Mouse (Mus musculus): Measurements from ENCODE around the gene Ppp1r12b.

Ppp1r12b gene

DNA sequence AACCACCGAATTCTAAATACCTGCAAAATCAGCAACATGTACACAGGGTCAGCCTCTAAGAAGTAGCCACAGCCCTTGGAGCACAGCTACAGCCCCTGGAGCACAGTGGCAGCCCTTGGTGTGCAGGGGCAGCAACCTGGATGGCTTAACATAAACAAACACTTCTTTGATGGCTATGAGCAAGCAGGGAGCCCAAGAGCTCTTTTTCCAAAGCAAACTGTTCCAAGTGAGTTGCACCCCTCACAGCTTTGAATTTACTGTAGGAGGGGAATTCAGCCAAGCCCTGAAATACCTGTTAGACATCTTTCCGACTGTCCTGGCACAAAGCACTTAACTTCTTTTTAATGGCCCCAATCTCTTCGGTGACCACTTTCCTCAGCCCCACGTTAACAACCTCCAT, 14.9 kb downstream of the Ppp1r12b start:
- in situ Hi-C loops (cut with MboI, MseI) = no loop called here

GRCm38 (mm10) chr1:134938233-134938632, 17.5 kb downstream of the Ppp1r12b start:
- in situ Hi-C loops (cut with MboI, MseI) = no loop called here

- in situ Hi-C loops (cut with MboI, MseI) = no loop called here
Observed at GRCm38 (mm10) chr1:134936335-134936734, 19.4 kb downstream of the Ppp1r12b start.

DNA sequence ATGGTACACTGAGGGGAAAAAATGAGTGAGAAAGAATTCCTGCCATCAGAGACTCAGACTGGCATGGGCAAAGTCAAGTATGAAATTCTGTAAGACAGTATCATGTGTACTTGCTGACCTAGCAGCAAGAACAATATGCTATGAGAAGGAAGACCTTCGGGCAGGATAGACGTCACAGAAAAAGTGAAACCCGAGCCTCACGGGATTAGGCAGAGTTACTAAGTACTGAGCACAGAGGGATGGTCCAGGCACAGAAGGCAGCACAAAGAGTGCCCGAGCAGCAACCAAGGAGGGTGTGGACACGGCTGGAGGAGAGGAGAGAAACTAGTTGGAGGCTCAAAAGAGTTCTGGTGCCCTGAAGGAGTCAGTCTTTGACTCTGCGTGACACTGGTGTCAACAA, 23.3 kb downstream of the Ppp1r12b start:
- in situ Hi-C loops (cut with MboI, MseI) = no loop called here

DNA sequence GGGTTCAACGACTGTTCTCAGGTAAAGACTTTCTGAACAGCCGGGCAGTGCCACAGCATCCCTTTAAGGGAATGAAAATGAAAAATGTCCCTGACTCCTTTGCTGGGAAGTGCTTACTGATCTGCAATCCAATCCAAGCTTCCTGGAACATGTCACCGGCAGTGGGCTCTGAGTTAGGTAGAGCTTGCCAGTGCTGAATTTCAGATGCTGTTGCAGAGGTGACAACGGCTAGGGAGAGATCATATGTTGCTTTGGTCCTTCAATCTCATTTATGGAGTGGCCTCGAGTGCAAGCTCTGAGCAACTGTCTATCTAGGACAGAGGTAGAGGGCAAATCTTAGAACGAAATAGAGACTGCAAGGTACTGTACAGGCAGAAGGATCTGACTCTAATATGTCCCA, 36.7 kb downstream of the Ppp1r12b start:
- in situ Hi-C loops (cut with MboI, MseI) = no loop called here

- in situ Hi-C loops (cut with MboI, MseI) = no loop called here
Observed at GRCm38 (mm10) chr1:134915421-134915820, 40.3 kb downstream of the Ppp1r12b start.

- in situ Hi-C loops (cut with MboI, MseI) = no loop called here
Observed at GRCm38 (mm10) chr1:134913535-134913934, 42.2 kb downstream of the Ppp1r12b start.

GRCm38 (mm10) chr1:134911892-134912291, 43.9 kb downstream of the Ppp1r12b start:
- in situ Hi-C loops (cut with MboI, MseI) = no loop called here

GRCm38 (mm10) chr1:134910037-134910436, 45.7 kb downstream of the Ppp1r12b start:
- in situ Hi-C loops (cut with MboI, MseI) = no loop called here

- in situ Hi-C loops (cut with MboI, MseI) = loop anchor here (10.0 kb wide), 1 partner anchor 575 kb away; no protein-coding TSS in a partner anchor
Observed at GRCm38 (mm10) chr1:134909442-134909841, 46.3 kb downstream of the Ppp1r12b start.

GRCm38 (mm10) chr1:134902051-134902619, 53.6 kb downstream of the Ppp1r12b start:
- in situ Hi-C loops (cut with MboI, MseI) = loop anchor here (10.0 kb wide), 1 partner anchor 583 kb away; no protein-coding TSS in a partner anchor

DNA sequence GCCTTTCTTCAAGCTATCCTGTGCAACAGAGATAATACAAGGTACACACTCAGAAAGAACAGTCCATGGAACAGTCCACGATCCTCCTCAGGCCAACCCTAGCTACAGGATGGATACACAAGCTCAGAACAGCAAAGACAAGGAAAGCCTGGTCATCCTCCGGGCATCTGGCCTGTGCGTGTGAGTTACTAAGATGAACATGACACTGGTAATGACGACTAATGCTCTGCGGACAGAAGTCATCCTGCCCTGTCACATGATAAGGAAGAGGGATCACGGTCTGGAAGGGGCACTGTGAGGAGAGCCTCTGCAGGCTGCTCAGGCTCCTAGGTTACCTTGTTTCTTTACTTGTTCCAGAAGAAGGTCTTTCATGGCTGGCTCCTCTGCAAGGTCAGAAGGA, 59.7 kb downstream of the Ppp1r12b start:
- in situ Hi-C loops (cut with MboI, MseI) = no loop called here

GRCm38 (mm10) chr1:134894803-134895202, 60.9 kb downstream of the Ppp1r12b start:
- in situ Hi-C loops (cut with MboI, MseI) = no loop called here

DNA sequence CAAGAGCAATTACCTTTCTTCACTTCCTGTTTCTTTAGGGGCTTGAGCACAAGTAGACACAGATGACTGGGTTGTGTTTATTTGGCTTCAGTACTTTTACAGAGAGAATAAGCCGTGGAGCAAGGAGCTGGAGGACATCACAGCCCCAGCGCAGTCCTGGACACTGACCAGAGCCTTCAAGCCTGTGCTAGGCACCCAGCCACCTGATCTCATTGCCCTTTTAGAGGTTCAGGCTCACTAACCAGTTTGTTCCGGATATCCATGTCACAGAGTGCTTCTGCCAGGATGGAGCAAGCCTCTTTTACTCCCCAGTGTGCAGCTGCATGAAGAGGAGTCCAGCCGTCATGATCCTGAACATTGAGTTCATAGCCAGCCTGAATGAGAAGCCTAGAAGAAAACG, 63.8 kb downstream of the Ppp1r12b start:
- in situ Hi-C loops (cut with MboI, MseI) = no loop called here

GRCm38 (mm10) chr1:134889629-134890028, 66.1 kb downstream of the Ppp1r12b start:
- in situ Hi-C loops (cut with MboI, MseI) = no loop called here

DNA sequence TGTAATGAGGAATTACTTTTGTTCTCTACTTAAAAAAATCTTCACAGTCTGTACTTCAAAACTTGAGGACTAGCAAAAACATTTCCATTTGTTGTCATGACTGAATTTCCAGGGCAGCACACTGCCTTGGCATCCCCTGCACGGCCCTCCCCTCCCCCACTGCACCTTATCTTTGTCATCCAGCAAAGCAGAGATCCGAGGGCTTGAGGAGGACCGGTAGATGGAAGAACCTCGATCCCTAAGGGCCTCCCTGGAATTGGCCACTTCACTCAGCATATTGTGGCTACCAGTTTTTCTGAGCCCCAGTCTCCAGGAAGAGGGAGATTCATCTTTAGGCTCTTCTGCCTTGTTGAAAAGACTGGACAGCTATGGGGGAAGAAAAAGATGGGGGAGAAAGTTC, 79.9 kb downstream of the Ppp1r12b start:
- in situ Hi-C loops (cut with MboI, MseI) = no loop called here

DNA sequence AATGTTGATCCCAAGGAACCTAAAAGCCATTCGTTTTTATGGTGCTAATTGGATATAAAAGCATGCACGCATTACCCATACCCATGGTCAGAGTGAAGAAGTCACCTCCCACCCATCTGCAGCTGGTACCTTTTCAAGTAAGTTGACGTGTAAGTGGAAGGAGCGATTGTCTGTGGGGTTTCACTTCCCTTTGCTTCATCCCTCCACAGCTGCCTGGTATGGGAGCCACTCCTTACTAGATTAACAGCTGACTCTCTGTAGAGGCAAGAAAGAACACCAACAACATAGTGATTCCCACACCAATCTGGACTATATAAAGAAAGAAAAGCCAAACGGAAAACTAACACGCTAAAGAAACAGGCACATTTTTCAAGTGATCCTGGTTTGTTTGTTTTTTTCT, 83.1 kb downstream of the Ppp1r12b start:
- in situ Hi-C loops (cut with MboI, MseI) = no loop called here

- in situ Hi-C loops (cut with MboI, MseI) = no loop called here
Observed at GRCm38 (mm10) chr1:134866426-134866825, 89.3 kb downstream of the Ppp1r12b start.

GRCm38 (mm10) chr1:134865552-134865951, 90.2 kb downstream of the Ppp1r12b start:
- in situ Hi-C loops (cut with MboI, MseI) = no loop called here

DNA sequence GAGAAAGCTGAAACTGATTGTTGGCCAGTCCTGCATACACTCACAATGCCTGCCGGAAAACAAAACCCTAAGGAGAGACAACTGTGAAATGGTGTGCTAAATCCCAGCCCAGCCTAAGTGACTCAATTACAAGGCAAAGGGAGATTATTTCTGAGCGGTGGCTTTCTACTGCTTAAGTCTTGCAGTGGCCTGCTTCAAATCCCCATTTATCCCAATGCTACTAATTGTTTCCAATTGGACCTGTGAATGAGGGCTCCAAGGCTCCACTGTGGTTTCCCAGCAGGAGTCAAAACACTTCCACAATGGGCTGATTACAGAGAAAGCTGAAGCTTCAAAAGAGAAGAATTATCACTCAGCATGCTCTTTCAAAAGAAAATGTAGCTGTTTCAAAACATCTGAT, 95.2 kb downstream of the Ppp1r12b start:
- in situ Hi-C loops (cut with MboI, MseI) = no loop called here

DNA sequence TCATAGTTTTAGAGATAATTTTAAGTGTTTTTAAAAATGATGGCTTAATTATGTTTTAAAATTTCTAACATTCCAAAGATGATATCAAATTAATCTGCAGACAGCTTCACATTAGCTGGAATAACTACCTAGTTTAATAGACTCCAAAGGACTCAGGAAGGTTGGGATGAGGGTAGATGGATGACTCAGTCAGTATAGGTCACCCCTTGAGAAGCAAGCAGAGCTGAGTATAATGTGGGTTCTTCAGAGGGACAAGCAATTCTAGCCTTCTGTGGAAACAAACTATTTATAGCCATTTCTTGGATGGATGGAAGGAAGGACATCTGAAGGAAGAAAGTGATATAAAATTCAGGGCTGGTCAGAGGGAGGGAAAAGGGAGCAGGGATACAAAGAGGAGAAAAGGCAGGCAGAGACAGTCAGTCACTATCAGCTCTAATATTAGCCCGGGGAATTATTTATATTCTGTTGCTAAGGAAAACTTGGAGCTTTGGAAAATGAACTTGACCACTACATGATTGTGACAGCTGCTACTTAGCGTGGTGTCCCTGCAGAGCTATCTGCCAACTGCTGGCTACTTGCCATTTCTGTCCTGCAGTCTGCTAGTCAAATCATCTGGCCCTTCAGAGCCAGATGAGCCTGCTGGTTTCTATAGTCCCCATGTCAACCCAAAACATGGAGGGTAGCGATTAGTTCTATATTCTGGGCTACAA, 97.2 kb downstream of the Ppp1r12b start:
- in situ Hi-C loops (cut with MboI, MseI) = no loop called here

GRCm38 (mm10) chr1:134854325-134854982, 101.3 kb downstream of the Ppp1r12b start:
- in situ Hi-C loops (cut with MboI, MseI) = loop anchor here (5.0 kb wide), 1 partner anchor 182 kb away; no protein-coding TSS in a partner anchor

DNA sequence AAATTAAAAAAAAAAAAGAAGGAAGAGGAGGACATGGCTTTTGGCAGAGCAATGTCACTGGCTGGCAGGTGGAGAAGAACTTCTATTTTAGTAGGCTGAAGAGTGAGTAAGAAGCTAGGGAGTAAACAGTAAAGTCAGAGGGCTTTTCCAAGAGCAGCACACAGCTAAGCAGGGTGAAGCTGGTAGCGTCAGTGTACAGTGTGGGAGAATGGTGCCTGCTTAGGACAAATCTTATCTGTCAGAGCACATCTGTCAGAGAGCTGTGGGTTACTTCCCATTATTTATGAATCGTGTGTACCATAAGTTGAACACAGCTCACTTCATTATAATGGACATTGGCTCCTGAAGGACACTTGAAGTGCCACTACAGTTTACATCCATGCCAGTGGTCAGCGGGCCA, 102.9 kb downstream of the Ppp1r12b start:
- in situ Hi-C loops (cut with MboI, MseI) = loop anchor here (5.0 kb wide), 1 partner anchor 180 kb away; no protein-coding TSS in a partner anchor

All from regulatory T cell (primary cell).